Mouse (Mus musculus) urinary bladder, postnatal 36 days (tissue): ENCODE data around the gene Gpd1l.

ENCODE experiments used
- DNase-seq, 2 experiments: peaks; one replicate each; pipeline ENCODE4 v3.0.0; 2022; ENCODE audit warnings: low spot score in 2 of 2, mixed read lengths in 1 of 2

Gpd1l gene

GRCm38 (mm10) chr9:114930464-114931090, 3.2 kb downstream of the Gpd1l start:
- peak; percentile 57 to 90 for DNase-seq

GRCm38 (mm10) chr9:114925571-114925970, 8.2 kb downstream of the Gpd1l start:
- DNase-seq, result no peak

- DNase-seq, result no peak
Observed at GRCm38 (mm10) chr9:114925039-114925438, 8.7 kb downstream of the Gpd1l start.

- DNase-seq, result no peak
Observed at GRCm38 (mm10) chr9:114924511-114924910, 9.3 kb downstream of the Gpd1l start.

GRCm38 (mm10) chr9:114922209-114922608, 11.6 kb downstream of the Gpd1l start:
- no peak for DNase-seq

- DNase-seq, result peak in 1 of 2 experiments; percentile 44
Observed at GRCm38 (mm10) chr9:114921352-114922081, 12.3 kb downstream of the Gpd1l start.

GRCm38 (mm10) chr9:114920569-114920968, 13.2 kb downstream of the Gpd1l start:
- DNase-seq, result no peak

- peak; percentile 67 to 69 for DNase-seq
Observed at GRCm38 (mm10) chr9:114912680-114913649, 20.8 kb downstream of the Gpd1l start.

GRCm38 (mm10) chr9:114907509-114907908, 26.3 kb downstream of the Gpd1l start:
- no peak for DNase-seq

GRCm38 (mm10) chr9:114895919-114896318, 37.9 kb downstream of the Gpd1l start:
- DNase-seq, result no peak

- DNase-seq, result no peak
Observed at GRCm38 (mm10) chr9:114892974-114893373, 40.8 kb downstream of the Gpd1l start.

- DNase-seq, result no peak
Observed at GRCm38 (mm10) chr9:114890377-114890776, 43.4 kb downstream of the Gpd1l start.

- DNase-seq, result no peak
Observed at GRCm38 (mm10) chr9:114888856-114889407, 44.9 kb downstream of the Gpd1l start.

GRCm38 (mm10) chr9:114887699-114888098, 46.1 kb downstream of the Gpd1l start:
- no peak for DNase-seq

GRCm38 (mm10) chr9:114885991-114886662, 47.7 kb downstream of the Gpd1l start:
- peak in 1 of 2 experiments; percentile 3 for DNase-seq

- no peak for DNase-seq
Observed at GRCm38 (mm10) chr9:114885564-114885963, 48.2 kb downstream of the Gpd1l start.

GRCm38 (mm10) chr9:114881977-114882376, 51.8 kb downstream of the Gpd1l start:
- DNase-seq, result no peak

GRCm38 (mm10) chr9:114855327-114855726, 78.5 kb downstream of the Gpd1l start:
- DNase-seq, result no peak

- DNase-seq, result no peak
Observed at GRCm38 (mm10) chr9:114854686-114855085, 79.1 kb downstream of the Gpd1l start.

GRCm38 (mm10) chr9:114853336-114853735, 80.5 kb downstream of the Gpd1l start:
- no peak for DNase-seq
